In the genomic region with DNA sequence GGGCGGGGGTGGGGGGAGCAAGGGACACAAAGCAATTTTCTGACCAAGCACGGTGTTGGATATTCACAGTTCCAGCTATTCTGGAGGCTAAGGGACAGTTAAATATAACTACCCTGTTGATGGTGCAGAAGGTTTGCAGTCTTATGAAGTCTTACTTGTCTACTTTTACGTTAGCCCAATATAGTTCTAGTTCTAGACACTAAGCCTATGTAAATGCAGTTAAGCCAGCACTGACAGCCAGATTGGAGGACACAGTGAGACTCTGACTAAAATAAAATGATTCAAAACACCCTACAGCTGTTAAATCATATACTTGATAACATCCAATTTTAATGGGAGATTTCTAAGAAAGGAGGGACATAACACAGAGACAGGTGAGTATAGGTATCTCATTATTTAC, we compare ENCODE assay signal across 21 mouse cellular contexts.
A peak's percentile ranks its signal among the peaks of the same experiment; 100 is the strongest.
DNase-seq lines count a peak whose midpoint lies in the region; ATAC-seq lines count a peak whose summit lies in the region.
"Had no signal": no experiment of that assay in that cellular context is flagged by ENCODE, and none has a peak within 500 bp of the region (broad histone marks: within the 10 kb centered on the region; RNA-seq: fewer than 3 reads in every experiment).

No protein-coding gene starts in this region.

- H3K9me3 ChIP-seq in midbrain, embryonic 11.5 days (ENCODE audit: control insufficient read depth, low read length), result no peaks in the 10 kb centered on the region
- H3K9me3 ChIP-seq in midbrain, embryonic 13.5 days, result no peaks in the 10 kb centered on the region

- no peak overlapping the region for H3K27ac ChIP-seq in midbrain, embryonic 11.5 days (ENCODE audit: low read depth, low read length)
- no peak overlapping the region for H3K27ac ChIP-seq in midbrain, embryonic 13.5 days

- no peaks in the 10 kb centered on the region for H3K4me1 ChIP-seq in midbrain, embryonic 11.5 days (ENCODE audit: control insufficient read depth, insufficient read depth, low read length)
- H3K4me1 ChIP-seq in midbrain, embryonic 13.5 days (replicated peaks), result no peaks in the 10 kb centered on the region

- H3K9ac ChIP-seq in midbrain, embryonic 11.5 days (ENCODE audit: low read length), result no peak overlapping the region
- no peak overlapping the region for H3K9ac ChIP-seq in midbrain, embryonic 13.5 days (replicated peaks)

- H3K4me3 ChIP-seq in midbrain, embryonic 11.5 days (ENCODE audit: low read depth, low read length), result no peak overlapping the region
- H3K4me3 ChIP-seq in midbrain, embryonic 13.5 days (replicated peaks), result no peak overlapping the region

- no peak overlapping the region for H3K4me2 ChIP-seq in midbrain, embryonic 11.5 days
- no peak overlapping the region for H3K4me2 ChIP-seq in midbrain, embryonic 13.5 days (replicated peaks)

- WGBS in midbrain, embryonic 11.5 days, result 84% methylated on average over 3 of the region's 3 CpGs
- WGBS in midbrain, embryonic 13.5 days, result 94% methylated on average over 3 of the region's 3 CpGs

- no peaks in the 10 kb centered on the region for H3K27me3 ChIP-seq in midbrain, embryonic 11.5 days (ENCODE audit: control insufficient read depth, insufficient read depth, low read length)
- H3K27me3 ChIP-seq in midbrain, embryonic 13.5 days, result no peaks in the 10 kb centered on the region
- H3K27me3 ChIP-seq: CH12.LX, Patski had no signal

- peak; percentile 72 for ATAC-seq in frontal cortex, adult (ENCODE audit: low TSS enrichment)
- no peak for ATAC-seq in midbrain, embryonic 11.5 days (ENCODE audit: low FRiP score)
- ATAC-seq in midbrain, embryonic 13.5 days, result no peak
- ATAC-seq: activated CD4-positive, CD25-positive, alpha-beta regulatory T cell, adult 4 months; CD4-positive, CD25-positive, alpha-beta regulatory T cell, adult 4 months; Patski had no signal

- no peak for DNase-seq in frontal cortex, postnatal 36 days (ENCODE audit: low spot score in 2 of 2)
- peak; percentile 57 for DNase-seq in midbrain, embryonic 11.5 days (ENCODE audit: low spot score, missing footprints)
- peak; percentile 8 for DNase-seq in telencephalon, adult 2 months (ENCODE audit: low read depth, low spot score)
- no peak for DNase-seq in heart, postnatal 4 days
- DNase-seq: adrenal gland, adult 2 months; adrenal gland, adult 8-10 months; adrenal gland, postnatal 10 days; adrenal gland, postnatal 14 days; adrenal gland, postnatal 25 days; adrenal gland, postnatal 36 days; B cell, adult 2 months; cerebellum, adult 11 months; cerebellum, adult 11-12 months; cerebellum, adult 18-20 months had no signal

- no peaks in the 10 kb centered on the region for H3K36me3 ChIP-seq in midbrain, embryonic 11.5 days (ENCODE audit: control insufficient read depth, insufficient read depth, low read length)
- H3K36me3 ChIP-seq in midbrain, embryonic 13.5 days, result no peaks in the 10 kb centered on the region
- H3K36me3 ChIP-seq: G1E had no signal

Comparison
In these comparisons a context has a peak if more than half of its experiments do, and no peak if none do; other contexts are left out.
1. DNase-seq: peak in midbrain, embryonic 11.5 days (single experiment) and telencephalon, adult 2 months (single experiment); none in frontal cortex, postnatal 36 days (0 of 2) and heart, postnatal 4 days (single experiment).